Mouse (Mus musculus) adrenal gland, postnatal 14 days (tissue): ENCODE measurements around the gene Mdga2. TPM values are rescaled to one million over a fixed set of nuclear protein-coding genes. Genes with fewer than 3 reads are reported as not detected.

Experiments
- DNase-seq: peaks from one replicate; pipeline ENCODE4 v3.0.0; 2021; ENCODE audit warnings: mixed read lengths
- long read RNA-seq, 2 experiments: library from polyadenylated mRNA; stranded (forward); transcript quantifications; one replicate each; pipeline ENCODE4 v2.0.0; 2021
- total RNA-seq: library from RNA; stranded (reverse); gene quantifications from 2 replicates; pipeline ENCODE4 v1.2.3, GENCODE M21; 2021

The Mdga2 gene
- 2.6 and 2.7 TPM in 2 replicates for total RNA-seq
- long read RNA-seq, experiment 1: 0 reads
- long read RNA-seq, experiment 2: 0 reads

DNA sequence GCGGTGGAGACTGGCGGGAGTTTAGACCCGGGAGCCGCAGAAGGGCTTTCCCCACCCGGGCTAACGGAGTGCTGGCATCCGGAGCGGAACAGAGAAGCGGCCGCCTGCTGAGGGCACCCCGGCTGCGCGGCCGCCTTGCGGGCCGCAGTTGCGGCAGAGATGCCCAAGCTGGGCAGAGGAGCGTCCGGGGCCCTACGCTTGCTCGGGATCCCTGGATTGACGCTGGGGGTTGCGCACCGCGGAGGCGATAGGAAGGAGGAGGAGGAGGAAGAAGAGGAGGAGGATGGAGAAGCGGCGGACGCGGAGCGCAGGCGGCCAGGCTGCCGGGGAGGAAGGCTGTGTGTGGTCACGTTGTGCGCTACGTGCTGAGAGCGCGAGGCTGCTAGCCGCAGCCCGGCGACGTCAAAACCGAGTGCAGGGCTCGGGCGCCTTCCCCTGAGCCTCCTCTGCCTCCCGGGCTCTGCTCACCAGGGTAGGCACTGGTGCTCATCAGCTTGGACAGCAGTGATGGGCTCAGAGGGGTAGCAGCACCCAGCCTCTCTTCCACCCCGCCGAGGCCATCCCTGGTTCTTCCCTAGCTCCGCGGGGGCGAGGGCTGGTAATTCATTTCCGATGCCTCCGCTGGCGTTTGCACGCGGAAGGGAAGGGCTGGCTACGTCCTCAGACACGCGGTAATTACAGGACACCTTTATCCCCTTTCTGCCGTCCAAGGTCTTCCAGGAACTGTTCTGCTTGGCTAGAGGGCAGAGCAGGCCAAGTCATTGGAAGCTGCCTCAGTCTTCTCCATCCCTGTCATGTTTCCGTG, at the start of gene Mdga2:
Gene Mdga2, minus strand, starts transcription at position 329 of the 805 bp plus-strand sequence.
- peak; percentile 23 for DNase-seq

- no peak for DNase-seq
These were observed 45.1 kb upstream of the Mdga2 start for GRCm38 (mm10) chr12:67267409-67267808.

- DNase-seq: no peak
These were observed 1.2 kb upstream of the Mdga2 start for GRCm38 (mm10) chr12:67223530-67223929.

DNA sequence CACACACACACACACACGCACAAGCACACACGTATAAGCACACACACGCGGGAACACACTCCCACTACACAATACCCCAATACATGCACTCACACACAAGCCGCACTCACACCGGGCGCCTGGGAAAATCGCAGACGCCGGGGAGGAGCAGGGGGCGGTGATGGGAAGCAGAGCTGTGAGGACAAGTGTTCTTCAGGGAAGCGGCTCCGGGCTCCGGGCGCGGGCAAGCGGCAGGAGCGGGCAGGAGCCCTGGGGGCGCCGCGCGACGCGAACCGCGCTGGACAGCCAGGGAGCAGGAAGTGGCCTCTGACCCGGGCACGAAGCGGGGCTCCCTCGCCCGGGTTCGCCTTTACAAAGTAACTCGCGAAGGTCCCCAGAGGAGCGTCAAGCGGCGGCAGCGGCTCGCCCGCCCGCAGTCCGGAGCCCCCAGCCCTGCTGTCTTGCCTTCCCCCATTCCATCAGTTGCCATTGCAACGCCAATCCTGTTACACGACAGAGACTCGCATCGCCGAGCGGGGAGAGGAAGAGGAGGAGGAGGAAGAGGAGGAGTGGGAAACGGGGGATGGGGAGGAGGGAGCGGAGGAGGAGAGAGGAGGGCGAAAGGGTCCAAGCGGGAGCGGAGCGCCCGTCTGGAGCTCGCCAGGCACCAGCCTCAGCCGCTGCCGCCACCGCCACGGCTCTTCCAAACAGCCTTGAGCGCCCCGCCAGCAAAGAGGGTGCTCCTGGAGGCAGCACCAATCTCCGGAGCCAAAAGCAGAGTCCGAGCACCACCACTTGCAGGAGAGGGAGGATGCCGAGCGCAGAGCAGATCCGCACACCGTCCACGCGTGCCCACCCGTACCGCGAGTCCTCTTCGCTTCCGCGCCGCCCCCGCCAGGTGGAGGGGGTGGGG, 774 bp downstream of the Mdga2 start:
- DNase-seq: peak; percentile 21

DNA sequence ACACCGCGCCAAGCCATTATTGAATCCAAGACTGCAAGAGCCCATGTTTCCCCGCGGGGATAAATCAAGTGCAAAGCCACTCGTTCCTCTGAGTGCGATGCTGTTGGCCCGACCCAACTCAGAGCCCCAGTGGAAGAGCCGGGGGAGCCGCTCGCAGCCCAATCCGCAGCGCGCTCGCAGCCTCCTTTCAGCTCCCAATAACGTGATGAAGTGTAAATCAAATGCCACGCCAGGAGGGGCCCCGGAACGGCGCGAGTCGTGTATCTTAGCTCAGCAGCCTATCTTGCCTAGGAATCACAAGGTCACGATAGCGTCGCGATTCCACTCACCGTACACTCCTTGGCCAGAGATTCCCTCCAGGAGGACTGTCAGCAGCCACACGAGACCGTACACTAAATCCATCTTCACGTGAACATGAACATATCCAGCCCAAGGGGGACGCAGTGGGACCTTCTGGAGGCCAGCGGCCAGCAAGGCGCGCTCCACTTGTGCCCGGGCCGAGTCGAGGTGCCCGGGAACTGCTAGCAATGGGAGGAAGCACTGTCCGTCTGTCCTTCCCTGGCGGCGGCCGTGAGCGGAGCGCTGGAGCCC, 1.6 kb downstream of the Mdga2 start:
- peak; percentile 16 for DNase-seq

DNA sequence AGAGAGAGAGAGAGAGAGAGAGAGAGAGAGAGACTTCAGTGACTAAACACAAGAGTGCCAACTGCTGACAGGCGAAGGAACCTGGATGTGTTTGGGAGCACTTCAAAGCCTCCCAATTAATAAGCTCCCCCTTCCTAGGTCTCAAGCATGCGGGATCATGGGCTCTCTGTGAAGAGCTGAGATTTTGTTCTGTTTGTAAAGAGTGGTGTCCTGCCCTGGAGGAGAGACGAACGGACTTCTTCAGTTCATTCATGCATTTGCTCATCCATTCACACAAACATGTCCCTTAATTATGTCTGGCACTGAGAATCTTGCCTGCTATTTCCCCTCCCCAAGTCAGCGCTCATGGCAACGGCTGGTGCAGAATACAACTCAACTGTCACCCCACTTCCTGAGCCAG, 2.3 kb downstream of the Mdga2 start:
- no peak for DNase-seq

DNA sequence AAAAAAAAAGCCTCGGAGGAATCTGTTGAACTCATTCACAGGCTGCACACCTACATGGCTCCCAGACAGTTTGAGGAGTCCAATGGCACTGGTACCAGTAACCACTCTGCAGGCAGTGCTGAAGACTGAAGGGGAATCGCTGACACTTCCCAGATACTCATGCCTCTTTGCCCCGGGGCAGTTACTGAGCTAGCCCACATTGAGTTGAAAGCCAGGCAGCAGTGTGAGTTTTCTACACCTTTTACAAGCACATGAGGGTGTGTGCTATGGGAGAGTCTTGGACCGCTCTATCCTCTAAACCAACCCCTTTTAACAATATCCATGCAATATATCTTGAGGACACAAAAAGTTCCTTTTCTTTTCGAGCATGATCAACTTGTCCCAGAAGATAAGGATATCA, 2.8 kb downstream of the Mdga2 start:
- DNase-seq: no peak

GRCm38 (mm10) chr12:67212801-67213200, 9.5 kb downstream of the Mdga2 start:
- DNase-seq: no peak

DNA sequence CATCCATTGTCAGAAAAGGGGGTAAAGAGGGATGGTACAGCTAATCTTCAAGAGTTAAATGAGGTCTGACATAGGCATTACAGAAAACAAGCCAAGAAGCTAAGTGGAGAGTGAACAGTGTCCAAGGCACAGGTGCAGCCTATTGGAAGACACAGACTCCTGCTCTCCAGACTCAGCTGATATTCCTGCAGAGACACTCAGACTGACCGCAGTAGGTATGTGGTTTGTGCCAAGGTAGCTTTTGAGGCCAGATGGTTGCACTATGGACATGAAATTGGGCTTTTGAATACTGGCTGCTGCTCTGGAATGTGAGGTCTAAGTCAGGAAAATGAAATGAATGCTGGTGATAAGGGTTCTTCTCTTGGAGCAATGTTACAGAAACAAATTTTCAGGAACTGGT, 44.2 kb downstream of the Mdga2 start:
- no peak for DNase-seq

DNA sequence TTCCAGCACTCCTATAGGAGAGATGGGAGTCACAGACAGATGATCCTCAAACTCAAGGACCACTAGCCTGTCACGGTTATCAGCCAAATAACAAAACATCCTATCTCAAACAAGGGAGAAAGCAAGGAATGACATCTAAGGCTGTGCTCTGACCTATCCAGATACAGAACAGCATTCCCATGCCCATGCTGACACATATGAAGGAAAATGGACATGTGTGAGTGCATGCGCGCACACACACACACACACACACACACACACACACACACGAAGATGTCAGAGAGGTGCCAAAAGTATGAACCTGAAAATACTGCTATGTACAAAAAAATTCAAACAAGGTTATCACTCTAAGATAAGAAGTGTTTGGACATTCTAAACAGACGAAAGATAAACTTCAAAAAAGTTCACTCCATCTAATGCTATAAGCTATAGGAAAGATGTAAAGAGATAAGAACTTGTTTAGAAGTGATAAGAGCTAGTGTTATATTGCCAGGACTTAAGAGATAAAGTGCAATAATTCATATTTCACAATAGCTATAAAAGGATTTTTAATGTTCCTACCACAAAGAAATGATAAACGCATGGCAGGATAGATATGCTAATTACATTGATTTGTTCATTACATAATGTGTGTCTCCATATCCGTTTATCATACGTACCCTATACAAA, 65.6 kb downstream of the Mdga2 start:
- DNase-seq: no peak

GRCm38 (mm10) chr12:67153077-67153476, 69.3 kb downstream of the Mdga2 start:
- DNase-seq: no peak

DNA sequence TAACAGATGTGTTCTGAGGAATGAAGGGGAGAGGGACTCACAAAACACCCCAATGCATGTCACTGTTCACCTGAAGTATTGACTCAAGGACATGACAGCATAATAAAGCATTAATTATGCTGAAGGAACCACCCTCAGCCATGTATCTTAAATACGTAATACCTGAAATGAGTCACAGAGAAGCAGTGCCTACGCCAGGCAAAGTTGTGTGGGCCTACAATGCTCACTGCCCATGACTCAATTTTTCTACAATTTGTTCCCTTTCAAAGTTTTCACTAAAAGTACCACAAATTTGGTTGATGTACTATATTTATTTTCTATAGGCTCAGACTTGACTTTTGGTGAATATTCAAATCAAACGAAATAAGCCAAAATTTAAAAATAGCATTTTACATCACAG, 80.7 kb downstream of the Mdga2 start:
- no peak for DNase-seq

DNA sequence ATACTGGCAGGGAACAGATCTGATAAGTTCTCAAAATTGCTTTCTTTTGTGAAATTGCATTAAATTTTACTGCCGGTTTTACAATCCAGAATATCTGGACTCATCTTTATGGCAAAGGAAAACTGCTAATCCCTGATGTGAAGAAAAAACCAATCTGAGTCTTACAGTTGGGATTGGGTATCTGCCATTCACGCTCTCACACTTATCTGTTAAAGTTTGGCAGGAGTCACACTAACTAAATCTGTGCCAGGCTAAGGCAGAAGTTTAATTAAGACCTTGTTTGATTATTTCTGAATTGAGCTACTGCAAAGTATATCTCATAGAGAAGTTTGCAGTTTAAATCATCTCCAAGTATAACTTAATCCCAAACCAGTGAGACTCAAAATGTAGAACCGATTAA, 82.2 kb downstream of the Mdga2 start:
- DNase-seq: no peak

DNA sequence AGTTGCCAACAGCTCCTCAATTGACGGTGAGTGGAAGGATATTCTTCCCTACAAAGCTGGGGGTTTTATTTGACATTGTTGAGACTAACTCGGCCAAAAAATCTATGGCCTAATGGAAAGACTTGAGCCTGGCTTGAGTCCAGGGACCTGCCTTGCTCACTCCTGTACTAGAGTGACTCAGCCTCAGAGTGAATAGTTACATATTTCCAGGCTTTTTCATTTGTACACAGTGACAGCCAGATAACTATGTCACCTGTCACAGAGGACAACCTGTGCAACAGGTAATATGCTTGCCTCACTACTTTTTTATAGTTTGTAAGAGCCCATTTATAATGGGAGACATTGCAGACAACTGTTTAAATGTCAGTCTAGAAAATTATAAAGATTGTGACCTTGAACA, 94.9 kb downstream of the Mdga2 start:
- DNase-seq: no peak

DNA sequence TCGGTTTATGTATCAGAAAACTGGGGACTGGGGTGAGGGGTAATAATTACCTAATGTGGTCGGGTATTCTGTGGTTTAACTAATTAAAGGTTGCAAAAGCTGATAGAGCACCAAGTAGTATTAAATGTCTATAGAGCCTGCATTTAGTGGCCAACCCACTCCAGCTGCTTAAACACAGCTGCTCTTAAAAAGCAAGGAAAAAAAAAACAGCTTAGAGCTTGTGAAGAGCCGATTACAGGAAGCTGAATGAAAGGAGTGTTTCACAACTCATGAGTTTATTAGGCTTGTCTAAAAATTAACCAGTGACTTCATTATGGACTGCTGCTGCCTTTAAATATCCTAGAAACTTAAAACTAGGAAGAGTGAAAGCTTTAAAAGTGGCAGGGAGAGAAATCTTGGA, 98.5 kb downstream of the Mdga2 start:
- no peak for DNase-seq

GRCm38 (mm10) chr12:67118652-67119515, 103.5 kb downstream of the Mdga2 start:
- no peak for DNase-seq

DNA sequence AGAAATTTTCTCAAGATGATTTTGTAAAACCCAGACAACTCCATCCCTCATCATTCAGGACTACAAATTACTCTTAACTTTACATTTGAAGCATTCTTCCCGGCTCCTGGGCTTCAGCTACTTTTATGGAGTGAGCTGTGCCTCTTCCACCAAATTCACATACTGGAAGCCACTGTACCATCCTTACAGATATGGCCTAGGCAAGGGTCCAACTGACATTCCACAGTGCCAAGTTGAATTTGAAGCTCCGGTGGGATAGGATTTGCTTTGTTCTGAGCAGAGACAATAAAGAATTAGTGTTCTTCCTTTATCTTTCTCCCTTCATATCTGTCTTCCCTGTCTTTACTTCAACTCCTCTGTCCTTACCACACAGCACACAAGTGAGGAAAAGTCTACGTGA, 118.2 kb downstream of the Mdga2 start:
- no peak for DNase-seq

DNA sequence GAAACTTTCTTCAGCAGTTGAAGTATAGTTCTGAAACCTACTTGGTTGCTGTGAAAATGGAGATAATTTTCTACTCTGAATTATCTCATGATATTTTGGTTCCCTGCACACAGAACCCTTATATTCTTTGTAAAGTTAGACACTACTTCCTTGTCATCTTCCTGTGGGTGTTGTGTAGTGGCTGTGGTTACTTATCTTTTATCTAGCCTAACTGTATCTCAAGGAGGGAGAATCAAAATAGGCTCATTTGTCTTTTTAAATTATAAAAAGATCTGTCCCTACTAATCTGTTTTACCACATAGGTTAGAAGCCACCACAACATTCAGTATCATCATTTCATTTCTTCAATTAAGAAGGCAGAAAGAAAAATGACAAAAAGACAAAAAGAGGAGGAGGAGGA, 127.9 kb downstream of the Mdga2 start:
- DNase-seq: no peak

- no peak for DNase-seq
These were observed 131.9 kb downstream of the Mdga2 start for GRCm38 (mm10) chr12:67090420-67090965.

DNA sequence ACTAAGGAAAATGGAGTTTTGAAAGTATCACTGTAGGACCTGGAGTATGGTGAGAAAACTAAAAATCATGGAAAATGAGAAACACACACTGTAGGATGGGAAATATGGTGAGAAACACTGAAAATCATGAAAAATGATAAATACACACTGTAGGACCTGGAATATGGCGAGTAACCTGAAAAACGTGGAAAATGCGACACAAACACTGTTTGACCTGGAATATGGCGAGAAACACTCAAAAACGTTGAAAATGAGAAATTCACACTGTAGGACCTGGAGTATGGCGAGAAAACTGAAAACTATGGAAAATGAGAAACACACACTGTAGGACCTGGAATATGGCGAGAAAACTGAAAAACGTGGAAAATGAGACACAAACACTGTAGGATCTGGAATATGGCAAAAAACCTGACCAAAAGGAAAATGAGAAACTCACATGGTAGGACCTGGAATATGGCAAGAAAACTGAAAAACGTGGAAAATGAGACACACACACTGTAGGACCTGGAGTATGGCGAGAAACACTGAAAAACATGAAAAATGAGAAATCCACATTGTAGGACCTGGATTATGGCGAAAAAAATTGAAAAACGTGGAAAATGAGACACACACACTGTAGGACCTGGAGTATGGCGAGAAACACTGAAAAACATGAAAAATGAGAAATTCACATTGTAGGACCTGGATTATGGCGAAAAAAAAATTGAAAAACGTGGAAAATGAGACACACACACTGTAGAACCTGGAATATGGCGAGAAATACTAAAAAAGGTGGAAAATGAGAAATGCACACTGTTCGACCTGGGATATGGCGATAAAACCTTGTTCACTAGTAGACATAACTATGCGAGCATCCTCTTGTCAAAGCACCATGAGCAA, 163.0 kb downstream of the Mdga2 start:
- no peak for DNase-seq
